Mouse (Mus musculus): ENCODE data around the gene Ttc39d. TPM values are rescaled to one million over a fixed set of nuclear protein-coding genes. Genes with fewer than 3 reads are reported as not detected.
"Not testable (repeated sequence)": the region's sequence is repeated elsewhere in the genome, so short reads cannot be mapped to it uniquely, and the experiment has no call there.

The Ttc39d gene
- polyA plus RNA-seq, 1 experiment from 2014 or later: not detected

DNA sequence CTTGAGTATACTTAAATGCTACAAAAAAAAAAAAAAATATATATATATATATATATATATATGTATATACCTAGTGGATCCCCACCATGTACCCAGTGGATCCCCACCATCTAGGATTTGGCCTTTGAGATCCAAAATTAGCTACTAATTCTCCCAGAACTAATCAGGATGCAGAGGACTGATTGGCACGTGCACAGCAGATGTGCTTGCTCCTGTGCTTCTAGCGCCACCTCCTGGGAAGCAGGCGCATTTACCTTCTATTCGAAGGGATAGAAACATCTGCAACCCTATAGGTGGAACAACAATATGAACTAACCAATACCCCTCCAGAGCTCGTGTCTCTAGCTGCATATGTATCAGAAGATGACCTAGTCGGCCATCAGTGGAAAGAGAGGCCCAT, 27.3 kb upstream of the Ttc39d start:
- Histone ChIP-seq H3K4me2 (ENCODE audit: low read length) (no peak overlapping the region), H3K9me3 (ENCODE audit: control insufficient read depth, low read length) (no peaks in the 10 kb centered on the region), H3K27ac (ENCODE audit: low read length) (no peak overlapping the region), H3K4me1 (replicated peaks; ENCODE audit: control insufficient read depth, insufficient read depth, low read length) (no peaks in the 10 kb centered on the region), H3K4me3 (replicated peaks; ENCODE audit: low read length) (no peak overlapping the region), H3K9ac (replicated peaks; ENCODE audit: low read depth, low read length) (no peak overlapping the region), H3K27me3 (replicated peaks; ENCODE audit: control insufficient read depth, insufficient read depth, low read length) (no peaks in the 10 kb centered on the region), H3K36me3 (ENCODE audit: control insufficient read depth, insufficient read depth) (no peaks in the 10 kb centered on the region)
- 2% methylated on average over 6 of the region's 6 CpGs for WGBS
- peak; percentile 84 for ATAC-seq

DNA sequence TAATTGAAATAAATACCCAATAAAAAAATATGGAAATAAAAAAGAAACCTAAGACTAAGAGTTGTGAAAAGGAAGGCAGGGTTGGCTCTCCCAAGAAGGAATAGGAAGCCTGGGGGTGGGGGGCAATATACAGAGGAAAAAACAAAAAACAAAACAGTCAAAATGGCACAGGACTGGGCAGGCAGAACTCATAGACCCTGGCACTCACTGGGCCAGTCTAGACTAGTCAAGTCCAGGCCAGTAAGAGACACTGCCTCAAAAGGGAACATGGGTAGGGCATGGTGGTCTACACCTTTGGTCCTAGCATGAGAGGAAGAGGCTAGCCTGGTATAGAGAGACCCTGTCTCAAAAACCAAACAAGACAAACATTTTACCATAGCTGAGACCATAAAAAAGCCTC, 26.8 kb upstream of the Ttc39d start:
- Histone ChIP-seq H3K27ac (ENCODE audit: low read length) (no peak overlapping the region), H3K9me3 (ENCODE audit: control insufficient read depth, low read length) (no peaks in the 10 kb centered on the region), H3K4me1 (replicated peaks; ENCODE audit: control insufficient read depth, insufficient read depth, low read length) (no peaks in the 10 kb centered on the region), H3K27me3 (replicated peaks; ENCODE audit: control insufficient read depth, insufficient read depth, low read length) (no peaks in the 10 kb centered on the region), H3K36me3 (ENCODE audit: control insufficient read depth, insufficient read depth) (no peaks in the 10 kb centered on the region), H3K9ac (replicated peaks; ENCODE audit: low read depth, low read length) (no peak overlapping the region), H3K4me2 (ENCODE audit: low read length) (no peak overlapping the region), H3K4me3 (replicated peaks; ENCODE audit: low read length) (no peak overlapping the region)
- ATAC-seq: peak; percentile 37

DNA sequence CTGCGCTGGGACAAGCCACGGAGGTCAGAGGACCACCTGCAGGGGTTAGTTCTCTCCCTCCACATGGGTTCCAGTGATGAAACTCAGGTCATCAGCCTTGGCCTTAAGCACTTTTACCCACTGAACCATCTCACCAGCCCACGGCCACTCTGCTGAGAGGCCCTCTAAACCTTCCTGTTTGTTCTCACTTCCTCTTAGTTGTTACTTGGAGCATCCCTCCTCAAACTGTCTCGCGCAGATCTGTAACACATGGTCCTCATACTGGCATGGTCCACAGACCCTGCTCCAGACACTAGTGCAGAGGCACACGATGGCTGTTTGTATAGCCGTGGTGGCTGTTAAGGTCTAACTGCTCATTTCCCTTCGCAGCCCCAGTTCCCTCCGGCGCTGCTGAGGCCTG, 23.6 kb upstream of the Ttc39d start:
- no peak for ATAC-seq
- Histone ChIP-seq H3K4me1 (replicated peaks; ENCODE audit: control insufficient read depth, insufficient read depth, low read length) (no peaks in the 10 kb centered on the region), H3K4me2 (ENCODE audit: low read length) (no peak overlapping the region), H3K27me3 (replicated peaks; ENCODE audit: control insufficient read depth, insufficient read depth, low read length) (no peaks in the 10 kb centered on the region), H3K27ac (ENCODE audit: low read length) (no peak overlapping the region), H3K9me3 (ENCODE audit: control insufficient read depth, low read length) (no peaks in the 10 kb centered on the region), H3K36me3 (ENCODE audit: control insufficient read depth, insufficient read depth) (no peaks in the 10 kb centered on the region), H3K4me3 (replicated peaks; ENCODE audit: low read length) (no peak overlapping the region), H3K9ac (replicated peaks; ENCODE audit: low read depth, low read length) (no peak overlapping the region)
- WGBS: 82% methylated on average over 10 of the region's 10 CpGs

DNA sequence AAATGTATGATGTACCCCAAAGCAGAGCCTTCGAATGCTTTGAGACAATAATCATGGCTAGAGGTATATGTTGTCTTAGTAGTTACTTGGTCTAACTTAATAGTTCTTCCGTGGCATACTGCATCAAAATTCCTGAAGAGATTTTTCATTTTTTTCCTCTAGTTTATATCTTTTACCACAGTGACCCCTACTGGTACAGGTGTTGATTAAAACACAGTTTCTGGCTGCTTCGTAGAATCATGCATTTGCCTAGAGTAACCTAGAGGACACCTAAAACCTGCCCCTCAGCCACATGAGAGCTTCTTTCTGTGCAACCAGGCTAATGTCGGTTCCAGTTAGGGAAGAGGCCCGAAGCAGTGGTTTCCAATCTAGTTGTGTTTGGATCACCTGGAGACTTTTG, 14.2 kb upstream of the Ttc39d start:
- no peak overlapping the region for H3K4me2 ChIP-seq (ENCODE audit: low read length)
- no peaks in the 10 kb centered on the region for H3K4me1 ChIP-seq (replicated peaks; ENCODE audit: control insufficient read depth, insufficient read depth, low read length)
- no peak overlapping the region for H3K9ac ChIP-seq (replicated peaks; ENCODE audit: low read depth, low read length)
- H3K36me3 ChIP-seq (ENCODE audit: control insufficient read depth, insufficient read depth): peaks cover 13% of the 10 kb centered on the region
- H3K27me3 ChIP-seq (replicated peaks; ENCODE audit: control insufficient read depth, insufficient read depth, low read length): no peaks in the 10 kb centered on the region
- peak; percentile 54 for ATAC-seq
- H3K4me3 ChIP-seq (replicated peaks; ENCODE audit: low read length): no peak overlapping the region
- H3K27ac ChIP-seq (ENCODE audit: low read length): no peak overlapping the region
- 69% methylated on average over 5 of the region's 5 CpGs for WGBS
- H3K9me3 ChIP-seq (ENCODE audit: control insufficient read depth, low read length): no peaks in the 10 kb centered on the region

DNA sequence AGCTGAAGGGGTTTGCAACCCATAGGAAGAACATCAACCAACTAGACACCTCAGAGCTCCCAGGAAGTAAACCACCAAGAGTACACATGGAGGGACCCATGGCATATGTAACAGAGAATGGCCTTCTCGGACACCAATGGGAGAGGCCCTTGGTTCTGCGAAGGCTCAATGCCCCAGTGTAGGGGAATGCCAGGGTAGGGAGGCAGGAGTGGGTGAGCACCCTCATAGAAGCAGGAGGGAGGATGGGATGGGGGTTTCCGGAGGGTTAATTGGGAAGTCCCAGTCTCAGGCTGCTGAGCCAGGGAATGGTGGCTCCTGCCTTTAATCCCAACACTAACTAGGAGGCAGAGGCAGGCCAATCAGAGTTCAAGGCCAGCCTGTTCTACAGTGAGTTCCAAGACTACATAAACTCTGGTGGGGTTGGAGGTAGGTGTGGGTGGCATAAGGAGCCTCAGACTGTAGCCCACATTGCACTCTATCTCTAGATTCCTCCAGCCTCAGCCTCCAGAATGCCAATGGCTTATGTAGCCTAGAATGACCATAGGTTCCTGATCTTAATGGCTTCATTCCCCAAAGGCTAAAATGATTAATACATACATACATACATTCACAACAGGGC, 8.0 kb upstream of the Ttc39d start:
- no peaks in the 10 kb centered on the region for H3K27me3 ChIP-seq (replicated peaks; ENCODE audit: control insufficient read depth, insufficient read depth, low read length)
- H3K4me3 ChIP-seq (replicated peaks; ENCODE audit: low read length): no peak overlapping the region
- ATAC-seq: peak; percentile 53
- 89% methylated on average over 3 of the region's 3 CpGs for WGBS
- H3K4me1 ChIP-seq (replicated peaks; ENCODE audit: control insufficient read depth, insufficient read depth, low read length): no peaks in the 10 kb centered on the region
- no peak overlapping the region for H3K27ac ChIP-seq (ENCODE audit: low read length)
- H3K4me2 ChIP-seq (ENCODE audit: low read length): no peak overlapping the region
- H3K9ac ChIP-seq (replicated peaks; ENCODE audit: low read depth, low read length): no peak overlapping the region
- peaks cover 38% of the 10 kb centered on the region for H3K36me3 ChIP-seq (ENCODE audit: control insufficient read depth, insufficient read depth)
- no peaks in the 10 kb centered on the region for H3K9me3 ChIP-seq (ENCODE audit: control insufficient read depth, low read length)

DNA sequence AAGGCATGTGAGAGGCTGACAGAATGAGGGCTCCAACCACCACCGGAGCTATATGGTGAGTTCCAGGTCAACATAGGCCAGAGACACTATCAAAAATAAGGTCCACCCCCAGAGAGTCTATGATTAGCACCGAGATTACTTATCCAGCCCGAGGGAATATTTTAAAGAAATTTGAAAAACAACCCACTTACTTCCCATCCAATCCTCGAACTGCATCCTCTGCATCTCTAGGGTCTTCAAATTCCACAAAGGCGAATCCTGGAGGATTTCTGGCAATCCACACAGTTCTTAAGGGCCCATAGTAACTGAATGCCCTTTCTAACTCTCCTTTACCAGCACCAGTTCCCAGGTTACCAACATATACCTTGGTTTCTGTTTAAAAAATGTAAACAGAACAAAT, 1.6 kb upstream of the Ttc39d start:
- Histone ChIP-seq H3K36me3 (ENCODE audit: control insufficient read depth, insufficient read depth) (peaks cover 22% of the 10 kb centered on the region), H3K4me2 (ENCODE audit: low read length) (peak overlapping the region; percentile 65), H3K9ac (replicated peaks; ENCODE audit: low read depth, low read length) (peak overlapping the region; percentile 98), H3K27ac (ENCODE audit: low read length) (peak overlapping the region; percentile 99; the same call in 1 of the 2 replicates), H3K4me1 (replicated peaks; ENCODE audit: control insufficient read depth, insufficient read depth, low read length) (peaks cover 11% of the 10 kb centered on the region), H3K9me3 (ENCODE audit: control insufficient read depth, low read length) (no peaks in the 10 kb centered on the region), H3K27me3 (replicated peaks; ENCODE audit: control insufficient read depth, insufficient read depth, low read length) (no peaks in the 10 kb centered on the region), H3K4me3 (replicated peaks; ENCODE audit: low read length) (peak overlapping the region; percentile 98)
- 28% methylated on average over 5 of the region's 5 CpGs for WGBS
- ATAC-seq: no peak

DNA sequence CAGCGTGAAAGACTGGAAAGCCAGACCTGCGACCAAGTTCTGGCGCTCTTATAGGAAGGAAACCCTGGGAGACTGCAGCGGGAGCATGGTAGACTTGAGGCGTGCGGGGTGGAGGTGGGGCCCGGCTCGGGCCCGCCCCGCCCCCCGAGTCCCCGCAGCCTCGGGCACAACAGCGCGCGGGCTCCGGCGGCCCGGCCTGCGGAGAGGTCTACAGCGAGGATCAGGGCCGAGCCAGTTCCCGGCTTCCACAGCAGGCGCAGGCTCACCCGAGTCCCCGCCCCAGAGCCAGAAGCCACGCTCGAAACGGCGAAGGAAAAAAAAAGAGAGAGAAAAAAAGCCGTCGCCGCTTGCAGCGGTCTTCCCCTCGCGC, 974 bp upstream of the Ttc39d start:
- H3K27ac ChIP-seq (ENCODE audit: low read length): peak overlapping the region; percentile 99
- H3K9ac ChIP-seq (replicated peaks; ENCODE audit: low read depth, low read length): peak overlapping the region; percentile 98
- H3K9me3 ChIP-seq (ENCODE audit: control insufficient read depth, low read length): no peaks in the 10 kb centered on the region
- WGBS: under 1% methylated on average over 36 of the region's 36 CpGs
- peaks cover 11% of the 10 kb centered on the region for H3K4me1 ChIP-seq (replicated peaks; ENCODE audit: control insufficient read depth, insufficient read depth, low read length)
- H3K27me3 ChIP-seq (replicated peaks; ENCODE audit: control insufficient read depth, insufficient read depth, low read length): no peaks in the 10 kb centered on the region
- peaks cover 19% of the 10 kb centered on the region for H3K36me3 ChIP-seq (ENCODE audit: control insufficient read depth, insufficient read depth)
- peak overlapping the region; percentile 98 for H3K4me3 ChIP-seq (replicated peaks; ENCODE audit: low read length)
- peak overlapping the region; percentile 65 for H3K4me2 ChIP-seq (ENCODE audit: low read length)
- ATAC-seq: peak; percentile 72

DNA sequence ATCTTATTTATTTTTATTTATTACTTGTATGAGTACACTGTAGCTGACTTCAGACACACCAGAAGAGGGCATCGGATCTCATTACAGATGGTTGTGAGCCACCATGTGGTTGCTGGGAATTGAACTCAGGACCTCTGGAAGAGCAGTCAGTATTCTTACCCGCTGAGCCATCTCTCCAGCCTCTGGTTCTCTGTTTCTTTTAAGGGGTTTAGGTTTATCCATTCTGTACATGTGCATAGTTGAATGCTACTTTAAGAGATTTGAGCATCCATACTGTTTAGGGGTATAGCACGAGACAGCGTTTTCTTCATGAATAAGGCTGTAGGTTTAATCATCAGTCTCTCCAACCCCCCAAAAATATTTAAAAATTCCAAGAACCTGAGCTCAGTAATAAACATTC, 6.7 kb downstream of the Ttc39d start:
- not testable (repeated sequence) for H3K4me3 ChIP-seq (replicated peaks; ENCODE audit: low read length); H3K4me2 ChIP-seq (ENCODE audit: low read length); H3K9ac ChIP-seq (replicated peaks; ENCODE audit: low read depth, low read length); H3K4me1 ChIP-seq (replicated peaks; ENCODE audit: control insufficient read depth, insufficient read depth, low read length); H3K27ac ChIP-seq (ENCODE audit: low read length); H3K27me3 ChIP-seq (replicated peaks; ENCODE audit: control insufficient read depth, insufficient read depth, low read length); ATAC-seq; H3K9me3 ChIP-seq (ENCODE audit: control insufficient read depth, low read length); H3K36me3 ChIP-seq (ENCODE audit: control insufficient read depth, insufficient read depth)
- 95% methylated on average over 4 of the region's 4 CpGs for WGBS

DNA sequence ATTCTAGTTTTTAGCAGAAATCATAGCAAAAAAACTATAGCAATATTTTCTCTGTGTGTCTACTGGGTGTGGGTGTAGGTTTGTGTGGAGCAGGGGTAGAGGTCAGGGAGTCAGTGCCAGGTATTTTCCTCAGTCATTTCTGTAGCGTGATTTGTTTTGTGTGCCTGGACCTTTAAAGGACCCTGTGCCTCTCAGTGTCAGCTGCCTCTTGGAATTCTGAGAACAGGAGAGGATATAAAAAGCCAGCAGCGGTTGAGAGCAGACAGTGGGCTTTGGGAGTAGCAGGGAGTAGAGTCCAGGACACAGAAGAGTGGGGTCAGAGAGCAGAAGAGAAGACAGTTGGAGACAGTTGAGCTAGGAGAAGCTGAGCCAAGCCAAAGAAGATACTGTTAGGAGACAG, 12.9 kb downstream of the Ttc39d start:
- no peak for ATAC-seq
- H3K36me3 ChIP-seq (ENCODE audit: control insufficient read depth, insufficient read depth): no peaks in the 10 kb centered on the region
- no peak overlapping the region for H3K27ac ChIP-seq (ENCODE audit: low read length)
- peaks cover 6% of the 10 kb centered on the region for H3K4me1 ChIP-seq (replicated peaks; ENCODE audit: control insufficient read depth, insufficient read depth, low read length)
- H3K9ac ChIP-seq (replicated peaks; ENCODE audit: low read depth, low read length): no peak overlapping the region
- no peaks in the 10 kb centered on the region for H3K9me3 ChIP-seq (ENCODE audit: control insufficient read depth, low read length)
- no peak overlapping the region for H3K4me2 ChIP-seq (ENCODE audit: low read length)
- 76% methylated on average over 2 of the region's 2 CpGs for WGBS
- H3K27me3 ChIP-seq (replicated peaks; ENCODE audit: control insufficient read depth, insufficient read depth, low read length): no peaks in the 10 kb centered on the region
- no peak overlapping the region for H3K4me3 ChIP-seq (replicated peaks; ENCODE audit: low read length)

DNA sequence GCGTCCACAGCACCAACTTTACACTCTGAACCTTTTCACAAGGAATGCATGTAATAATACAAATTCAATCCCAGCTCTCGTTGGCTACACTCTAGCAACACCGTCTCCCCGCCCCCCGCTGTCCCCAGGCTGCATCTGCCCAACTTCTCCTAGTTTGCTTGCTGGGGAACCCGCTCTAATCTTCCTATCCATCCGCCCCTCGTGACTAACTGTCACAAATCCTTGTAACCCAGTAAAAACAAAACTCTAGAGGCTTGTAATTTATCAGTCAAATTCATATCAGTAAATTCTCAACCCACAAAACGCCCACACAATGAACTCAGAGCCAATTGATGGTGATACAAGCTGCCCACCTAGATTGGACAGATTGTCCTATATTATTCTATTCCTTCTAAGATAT, 13.9 kb downstream of the Ttc39d start:
- Histone ChIP-seq H3K36me3 (ENCODE audit: control insufficient read depth, insufficient read depth) (no peaks in the 10 kb centered on the region), H3K27ac (ENCODE audit: low read length) (no peak overlapping the region), H3K4me1 (replicated peaks; ENCODE audit: control insufficient read depth, insufficient read depth, low read length) (peaks cover 7% of the 10 kb centered on the region), H3K9ac (replicated peaks; ENCODE audit: low read depth, low read length) (no peak overlapping the region), H3K9me3 (ENCODE audit: control insufficient read depth, low read length) (no peaks in the 10 kb centered on the region), H3K4me2 (ENCODE audit: low read length) (no peak overlapping the region), H3K4me3 (replicated peaks; ENCODE audit: low read length) (no peak overlapping the region), H3K27me3 (replicated peaks; ENCODE audit: control insufficient read depth, insufficient read depth, low read length) (no peaks in the 10 kb centered on the region)
- ATAC-seq: no peak
- 69% methylated on average over 9 of the region's 9 CpGs for WGBS
